ENCODE assay signal across 8 mouse cellular contexts in the genomic region with DNA sequence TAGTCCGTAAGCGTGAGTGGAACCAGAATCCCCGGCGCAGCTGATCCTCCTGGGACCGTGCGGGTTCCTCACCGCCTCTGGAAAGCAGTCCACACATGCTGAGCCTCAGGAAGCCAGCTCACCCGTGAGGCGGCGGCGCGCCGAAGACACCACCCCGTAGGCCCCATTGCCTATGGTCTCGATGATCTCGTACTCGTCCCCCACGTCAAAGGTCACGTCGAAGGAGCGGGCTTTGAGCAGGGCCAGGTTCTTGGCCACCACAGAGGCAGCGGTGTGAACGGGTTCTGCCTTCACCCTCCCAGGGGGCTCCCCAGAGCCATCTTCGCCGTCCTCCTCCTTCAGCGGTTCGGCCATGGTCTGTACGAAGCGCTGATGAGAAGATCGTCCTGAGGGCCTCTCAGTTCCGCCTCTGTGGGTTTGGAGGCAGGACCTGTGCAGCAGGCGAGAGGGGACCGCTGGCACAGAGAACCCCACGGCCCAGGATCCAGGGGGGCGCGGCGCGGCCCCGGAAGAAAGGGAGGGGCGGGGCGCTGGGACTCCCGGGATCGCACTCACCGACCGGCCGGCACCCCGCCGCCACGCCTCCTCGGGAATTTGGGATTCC. TPM values are rescaled to one million over a fixed set of nuclear protein-coding genes. Genes with fewer than 3 reads are reported as not detected.
DNase-seq lines count a peak whose midpoint lies in the region; ATAC-seq and TF ChIP-seq lines count a peak whose summit lies in the region.

No protein-coding gene starts in this region.

- peak overlapping the region; percentile 75 for H3K4me3 ChIP-seq in lung, embryonic 14.5 days (ENCODE audit: low read depth, low read length)
- peak overlapping the region; percentile 80 for H3K4me3 ChIP-seq in embryonic facial prominence, embryonic 14.5 days (ENCODE audit: low read depth, low read length)
- H3K4me3 ChIP-seq in intestine, embryonic 14.5 days (ENCODE audit: low read depth, low read length): peak overlapping the region; percentile 89
- peak overlapping the region; percentile 86 for H3K4me3 ChIP-seq in liver, embryonic 16.5 days (ENCODE audit: low read depth, low read length)

- peak overlapping the region; percentile 78 for H3K9ac ChIP-seq in lung, embryonic 14.5 days
- peak overlapping the region; percentile 82 for H3K9ac ChIP-seq in embryonic facial prominence, embryonic 14.5 days (ENCODE audit: low read depth, low read length)
- H3K9ac ChIP-seq in intestine, embryonic 14.5 days (ENCODE audit: low read length): peak overlapping the region; percentile 85
- H3K9ac ChIP-seq in liver, embryonic 16.5 days (ENCODE audit: low read depth, low read length): peak overlapping the region; percentile 78

- peak; percentile 56 for ATAC-seq in lung, embryonic 14.5 days (ENCODE audit: insufficient read depth)
- ATAC-seq in embryonic facial prominence, embryonic 14.5 days (ENCODE audit: low read depth): peak; percentile 5; the same call in 1 of the 2 replicates
- ATAC-seq in intestine, embryonic 14.5 days (replicated peaks; ENCODE audit: low FRiP score, low TSS enrichment, low read depth): peak; percentile 57
- ATAC-seq in liver, embryonic 16.5 days (ENCODE audit: low read depth): peak; percentile 53

- 0 out of 2 replicates have a peak, but pooled peaks cover 9% of the 10 kb centered on the region for H3K4me1 ChIP-seq in lung, embryonic 14.5 days (ENCODE audit: insufficient read depth)
- peaks cover 9% of the 10 kb centered on the region for H3K4me1 ChIP-seq in embryonic facial prominence, embryonic 14.5 days (ENCODE audit: control insufficient read depth, insufficient read depth, low read length)
- peaks cover 16% of the 10 kb centered on the region for H3K4me1 ChIP-seq in intestine, embryonic 14.5 days (replicated peaks; ENCODE audit: control insufficient read depth, insufficient read depth, low read length)
- H3K4me1 ChIP-seq in liver, embryonic 16.5 days (ENCODE audit: control insufficient read depth, low read depth, low read length): peaks cover 12% of the 10 kb centered on the region

- H3K4me2 ChIP-seq in lung, embryonic 14.5 days: peak overlapping the region; percentile 82
- H3K4me2 ChIP-seq in embryonic facial prominence, embryonic 14.5 days (ENCODE audit: low read depth, low read length): peak overlapping the region; percentile 85
- peak overlapping the region; percentile 59 for H3K4me2 ChIP-seq in intestine, embryonic 14.5 days (ENCODE audit: low read length)
- peak overlapping the region; percentile 97 for H3K4me2 ChIP-seq in liver, embryonic 16.5 days (ENCODE audit: low read depth, low read length)

- peak; percentile 43 for DNase-seq in lung, embryonic 14.5 days
- no peak for DNase-seq in lung, postnatal 25 days (ENCODE audit: low spot score)
- DNase-seq in adrenal gland, postnatal 14 days: peak; percentile 64
- DNase-seq in embryonic facial prominence, embryonic 14.5 days (ENCODE audit: low spot score): no peak
- DNase-seq in intestine, embryonic 14.5 days (ENCODE audit: low spot score): no peak
- peak; percentile 66 to 70 for DNase-seq in right cerebral cortex, postnatal 10 days (ENCODE audit: low spot score in 2 of 2)
- DNase-seq in ovary, adult 18-20 months (ENCODE audit: low spot score): no peak

- H3K27me3 ChIP-seq in lung, embryonic 14.5 days (ENCODE audit: insufficient read depth, low read length): no peaks in the 10 kb centered on the region
- no peaks in the 10 kb centered on the region for H3K27me3 ChIP-seq in embryonic facial prominence, embryonic 14.5 days (replicated peaks; ENCODE audit: control insufficient read depth, insufficient read depth, low read length)
- no peaks in the 10 kb centered on the region for H3K27me3 ChIP-seq in intestine, embryonic 14.5 days (replicated peaks; ENCODE audit: control insufficient read depth, insufficient read depth, low read length)
- H3K27me3 ChIP-seq in liver, embryonic 16.5 days (ENCODE audit: control insufficient read depth, insufficient read depth, low read depth, low read length): no peaks in the 10 kb centered on the region

- H3K27ac ChIP-seq in lung, embryonic 14.5 days (ENCODE audit: low read depth): peak overlapping the region; percentile 88
- peak overlapping the region; percentile 92 for H3K27ac ChIP-seq in embryonic facial prominence, embryonic 14.5 days (replicated peaks; ENCODE audit: low read depth, low read length)
- peak overlapping the region; percentile 79 for H3K27ac ChIP-seq in intestine, embryonic 14.5 days (ENCODE audit: low read depth)
- peak overlapping the region; percentile 47; the same call in 1 of the 2 replicates for H3K27ac ChIP-seq in liver, embryonic 16.5 days (ENCODE audit: low read length)

- H3K9me3 ChIP-seq in lung, embryonic 14.5 days (ENCODE audit: low read depth, low read length): no peaks in the 10 kb centered on the region
- H3K9me3 ChIP-seq in embryonic facial prominence, embryonic 14.5 days (ENCODE audit: control insufficient read depth, low read length): no peaks in the 10 kb centered on the region
- H3K9me3 ChIP-seq in intestine, embryonic 14.5 days (ENCODE audit: control insufficient read depth, low read length): no peaks in the 10 kb centered on the region
- no peaks in the 10 kb centered on the region for H3K9me3 ChIP-seq in liver, embryonic 16.5 days (replicated peaks; ENCODE audit: control insufficient read depth, low read length)

- peaks cover 42% of the 10 kb centered on the region for H3K36me3 ChIP-seq in lung, embryonic 14.5 days (ENCODE audit: insufficient read depth)
- H3K36me3 ChIP-seq in embryonic facial prominence, embryonic 14.5 days (ENCODE audit: control insufficient read depth, insufficient read depth, low read length): peaks cover 40% of the 10 kb centered on the region
- H3K36me3 ChIP-seq in intestine, embryonic 14.5 days (ENCODE audit: control insufficient read depth, insufficient read depth, low read length): peaks cover 42% of the 10 kb centered on the region
- H3K36me3 ChIP-seq in liver, embryonic 16.5 days (ENCODE audit: control insufficient read depth, insufficient read depth): peaks cover 10% of the 10 kb centered on the region

- no peak for TF ChIP-seq CTCF in lung, embryonic 14.5 days (IDR thresholded peaks at IDR 0.05; ENCODE audit: low read depth)

- under 1% methylated on average over 50 of the region's 50 CpGs for WGBS in lung, embryonic 14.5 days
- under 1% methylated on average over 36 of the region's 50 CpGs for WGBS in embryonic facial prominence, embryonic 14.5 days
- under 1% methylated on average over 42 of the region's 50 CpGs for WGBS in intestine, embryonic 14.5 days
- WGBS in liver, embryonic 16.5 days (ENCODE audit: insufficient replicate concordance): 2% methylated on average over 50 of the region's 50 CpGs

RNA-seq across cellular contexts. Expression of gene Mapk7, which starts 0.6 kb away (rescaled TPM):
- polyA plus RNA-seq in lung, embryonic 14.5 days (2014; fragmentation: Nextera tagmentation; extraction: Ambion mirVana): 62.8 and 69.6 TPM in 2 replicates
- total RNA-seq in adrenal gland, postnatal 14 days (2021): 16.7 and 20.0 TPM in 2 replicates
- 49.6 and 59.2 TPM in 2 replicates for polyA plus RNA-seq in embryonic facial prominence, embryonic 14.5 days (2014; fragmentation: Nextera tagmentation; extraction: Ambion mirVana)
- 41.9 and 47.3 TPM in 2 replicates for polyA plus RNA-seq in intestine, embryonic 14.5 days (2014; fragmentation: Nextera tagmentation; extraction: Ambion mirVana)
- 6.5 and 7.2 TPM in 2 replicates for polyA plus RNA-seq in liver, embryonic 16.5 days (2015; fragmentation: Nextera tagmentation; extraction: Ambion mirVana)

RNA-seq across cellular contexts. Expression of gene Mfap4, which starts 8.4 kb away (rescaled TPM):
- 615 and 660 TPM in 2 replicates for polyA plus RNA-seq in lung, embryonic 14.5 days (2014; fragmentation: Nextera tagmentation; extraction: Ambion mirVana)
- total RNA-seq in adrenal gland, postnatal 14 days (2021): 23.5 and 34.4 TPM in 2 replicates
- 420 and 428 TPM in 2 replicates for polyA plus RNA-seq in embryonic facial prominence, embryonic 14.5 days (2014; fragmentation: Nextera tagmentation; extraction: Ambion mirVana)
- 239 and 268 TPM in 2 replicates for polyA plus RNA-seq in intestine, embryonic 14.5 days (2014; fragmentation: Nextera tagmentation; extraction: Ambion mirVana)
- 6.7 and 9.9 TPM in 2 replicates for polyA plus RNA-seq in liver, embryonic 16.5 days (2015; fragmentation: Nextera tagmentation; extraction: Ambion mirVana)

RNA-seq across cellular contexts. Expression of gene B9d1, which starts 11.3 kb away (rescaled TPM):
- 48.9 and 54.1 TPM in 2 replicates for polyA plus RNA-seq in lung, embryonic 14.5 days (2014; fragmentation: Nextera tagmentation; extraction: Ambion mirVana)
- total RNA-seq in adrenal gland, postnatal 14 days (2021): 15.3 and 16.0 TPM in 2 replicates
- polyA plus RNA-seq in embryonic facial prominence, embryonic 14.5 days (2014; fragmentation: Nextera tagmentation; extraction: Ambion mirVana): 32.5 and 37.5 TPM in 2 replicates
- polyA plus RNA-seq in intestine, embryonic 14.5 days (2014; fragmentation: Nextera tagmentation; extraction: Ambion mirVana): 34.4 and 37.3 TPM in 2 replicates
- polyA plus RNA-seq in liver, embryonic 16.5 days (2015; fragmentation: Nextera tagmentation; extraction: Ambion mirVana): 1.2 and 1.3 TPM in 2 replicates

RNA-seq across cellular contexts. Expression of gene Rnf112, which starts 39.7 kb away (rescaled TPM):
- 0.31 and 0.42 TPM in 2 replicates for polyA plus RNA-seq in lung, embryonic 14.5 days (2014; fragmentation: Nextera tagmentation; extraction: Ambion mirVana)
- total RNA-seq in adrenal gland, postnatal 14 days (2021): 1.2 and 2.1 TPM in 2 replicates
- 0.78 and 1.0 TPM in 2 replicates for polyA plus RNA-seq in embryonic facial prominence, embryonic 14.5 days (2014; fragmentation: Nextera tagmentation; extraction: Ambion mirVana)
- 0.85 and 1.0 TPM in 2 replicates for polyA plus RNA-seq in intestine, embryonic 14.5 days (2014; fragmentation: Nextera tagmentation; extraction: Ambion mirVana)
- polyA plus RNA-seq in liver, embryonic 16.5 days (2015; fragmentation: Nextera tagmentation; extraction: Ambion mirVana): 0.07 TPM in 2 replicates

Comparison
In these comparisons a context has a peak if more than half of its experiments do, and no peak if none do; other contexts are left out.
1. DNase-seq: peak in lung, embryonic 14.5 days (single experiment), adrenal gland, postnatal 14 days (single experiment) and right cerebral cortex, postnatal 10 days (2 of 2); none in lung, postnatal 25 days (single experiment), embryonic facial prominence, embryonic 14.5 days (single experiment), intestine, embryonic 14.5 days (single experiment) and ovary, adult 18-20 months (single experiment).
2. ATAC-seq: peak in every context shown above with its lines; median percentile 57 in intestine, embryonic 14.5 days; 56 in lung, embryonic 14.5 days; 53 in liver, embryonic 16.5 days; 5 in embryonic facial prominence, embryonic 14.5 days.
3. RNA of gene Mfap4, which starts 8.4 kb away (polyA plus RNA-seq): 615 to 660 TPM in lung, embryonic 14.5 days, 420 to 428 TPM in embryonic facial prominence, embryonic 14.5 days and 239 to 268 TPM in intestine, embryonic 14.5 days; 6.7 to 9.9 TPM in liver, embryonic 16.5 days; every median in the first group is over 10 times any median in the second.
4. RNA of gene B9d1, which starts 11.3 kb away (polyA plus RNA-seq): 48.9 to 54.1 TPM in lung, embryonic 14.5 days, 32.5 to 37.5 TPM in embryonic facial prominence, embryonic 14.5 days and 34.4 to 37.3 TPM in intestine, embryonic 14.5 days; 1.2 to 1.3 TPM in liver, embryonic 16.5 days; every median in the first group is over 10 times any median in the second.
5. Peak in every context shown above with its lines, with median percentiles within 50 percentile points of each other: H3K27ac ChIP-seq, H3K4me2 ChIP-seq, H3K4me3 ChIP-seq and H3K9ac ChIP-seq.